Mouse (Mus musculus): ENCODE results near the gene Adgrg3. TPM values are rescaled to one million over a fixed set of nuclear protein-coding genes. Genes with fewer than 3 reads are reported as not detected.

Gene Adgrg3
- total and polyA plus RNA-seq, 3 experiments: 0.08 TPM; not detected in 2

GRCm38 (mm10) chr8:95080381-95081341 lies 63.2 kb downstream of the Adgrg3 start, which contains the start of gene Katnb1:
Katnb1 (plus strand) TSS chr8:95081186.
- peak; percentile 100 for DNase-seq (ENCODE audit: low read depth, low spot score)
- H3K9ac ChIP-seq (ENCODE audit: control insufficient read depth, low read depth, low read length, poor library complexity, severe bottlenecking): peak within 1 kb of the TSS; percentile 80
- no peaks in the 10 kb centered on the region for H3K9me3 ChIP-seq (replicated peaks; ENCODE audit: insufficient read depth, low read length)
- H3K4me1 ChIP-seq (ENCODE audit: control insufficient read depth in 1 of 2, insufficient read depth in 2 of 2, low read length in 2 of 2): peaks cover 4 to 14% of the 10 kb centered on the region in 2 experiments
- peaks cover 0 to 2% of the 10 kb centered on the region in 2 experiments; a peak in 2 of 4 replicates for H3K36me3 ChIP-seq (ENCODE audit: control insufficient read depth in 1 of 2, insufficient read depth in 2 of 2, low read length in 2 of 2)
- peak within 1 kb of the TSS; percentile 65 for H3K27ac ChIP-seq (ENCODE audit: control insufficient read depth, low read depth, low read length)
- H3K27me3 ChIP-seq (ENCODE audit: control insufficient read depth in 1 of 2, insufficient read depth in 2 of 2, low read length in 2 of 2): no peaks in the 10 kb centered on the region
- H3K79me2 ChIP-seq (ENCODE audit: control insufficient read depth, insufficient read depth, low read length, poor library complexity): no peaks in the 10 kb centered on the region; the same call in 1 of the 2 replicates
- peak within 1 kb of the TSS; percentile 80 to 84 for H3K4me3 ChIP-seq (ENCODE audit: control insufficient read depth in 1 of 2, insufficient read depth in 1 of 2, low read depth in 2 of 2, low read length in 2 of 2)
- TF ChIP-seq ZKSCAN1 (IDR thresholded peaks at IDR 0.05; ENCODE audit: low read depth, low read length) (no peak), E2F4 (IDR thresholded peaks at IDR 0.05; ENCODE audit: borderline replicate concordance, low read depth, low read length) (peak; percentile 83; the same call in 1 of the 2 replicates), NRF1 (IDR thresholded peaks at IDR 0.05; ENCODE audit: insufficient read depth, low read depth, low read length, poor library complexity, severe bottlenecking) (peak; percentile 60; the same call in 1 of the 2 replicates), MYB (IDR thresholded peaks at IDR 0.05; ENCODE audit: low read depth, low read length) (no peak), SIN3A (IDR thresholded peaks at IDR 0.05; ENCODE audit: low read length) (peak; percentile 91), TCF12 (IDR thresholded peaks at IDR 0.05; ENCODE audit: low read depth, low read length) (peak; percentile 73), BHLHE40 (IDR thresholded peaks at IDR 0.05; ENCODE audit: borderline replicate concordance, low read depth, low read length) (no peak), MAZ (IDR thresholded peaks at IDR 0.05; ENCODE audit: low read depth, low read length) (no peak; the same call in none of the 2 replicates), POLR2AphosphoS5 (IDR thresholded peaks at IDR 0.05; ENCODE audit: borderline replicate concordance, low read depth, low read length) (0 out of 2 replicates have a peak, but pooled peaks have one; percentile 56), HCFC1 (IDR thresholded peaks at IDR 0.05; ENCODE audit: low read depth, low read length) (peak; percentile 95), MAX (IDR thresholded peaks at IDR 0.05; ENCODE audit: low read length) (no peak; the same call in 1 of the 2 replicates), USF2 (IDR thresholded peaks at IDR 0.05; ENCODE audit: borderline replicate concordance in 1 of 2, insufficient read depth in 1 of 2, low read depth in 1 of 2, low read length in 2 of 2) (no peak), USF1 (IDR thresholded peaks at IDR 0.05; ENCODE audit: low read depth, low read length) (no peak), GATA1 (IDR thresholded peaks at IDR 0.05; ENCODE audit: low read depth, low read length) (peak; percentile 64), CHD2 (IDR thresholded peaks at IDR 0.05; ENCODE audit: low read length) (peak; percentile 96), ETS1 (IDR thresholded peaks at IDR 0.05; ENCODE audit: low read depth, low read length) (no peak), TAL1 (IDR thresholded peaks at IDR 0.05; ENCODE audit: low read length) (no peak), CHD1 (IDR thresholded peaks at IDR 0.05; ENCODE audit: low read depth, low read length) (no peak; the same call in 1 of the 2 replicates), MEF2A (IDR thresholded peaks at IDR 0.05; ENCODE audit: extremely low read depth, insufficient replicate concordance, low read depth, low read length, poor library complexity, severe bottlenecking) (no peak), MAFK (IDR thresholded peaks at IDR 0.05; ENCODE audit: borderline replicate concordance, low read depth, low read length) (no peak), CTCF (IDR thresholded peaks at IDR 0.05 in 2 of 3, conservative IDR thresholded peaks at IDR 0.05 in 1 of 3; ENCODE audit: control insufficient read depth in 1 of 3, insufficient read depth in 1 of 3, low read depth in 2 of 3, low read length in 3 of 3, poor library complexity in 1 of 3, severe bottlenecking in 1 of 3) (peak in 1 of 3 experiments; percentile 25; a peak in 2 of 6 replicates), MXI1 (IDR thresholded peaks at IDR 0.05; ENCODE audit: low read depth, low read length) (peak; percentile 69), RCOR1 (IDR thresholded peaks at IDR 0.05; ENCODE audit: low read depth, low read length) (no peak), NELFE (IDR thresholded peaks at IDR 0.05; ENCODE audit: low read depth, low read length) (peak; percentile 92), ZMIZ1 (IDR thresholded peaks at IDR 0.05; ENCODE audit: low read depth, low read length) (no peak), TBP (IDR thresholded peaks at IDR 0.05; ENCODE audit: low read depth, low read length) (peak; percentile 79), GABPA (IDR thresholded peaks at IDR 0.05; ENCODE audit: low read depth, low read length) (no peak; the same call in 1 of the 2 replicates), UBTF (IDR thresholded peaks at IDR 0.05; ENCODE audit: borderline replicate concordance, insufficient read depth, low read depth, low read length) (no peak), ZC3H11A (IDR thresholded peaks at IDR 0.05; ENCODE audit: low read depth, low read length) (no peak), EP300 (IDR thresholded peaks at IDR 0.05; ENCODE audit: low read depth in 1 of 2, low read length in 2 of 2) (no peak), MYC (IDR thresholded peaks at IDR 0.05; ENCODE audit: low read depth, low read length) (0 out of 2 replicates have a peak, but pooled peaks have one; percentile 51), SMC3 (IDR thresholded peaks at IDR 0.05; ENCODE audit: low read depth, low read length) (no peak), ZNF384 (IDR thresholded peaks at IDR 0.05; ENCODE audit: low read depth, low read length) (no peak), RAD21 (IDR thresholded peaks at IDR 0.05; ENCODE audit: low read depth, low read length) (no peak)
